Mouse (Mus musculus) embryonic facial prominence, embryonic 10.5 days (tissue): Measurements from ENCODE around the gene Cd9. TPM values are rescaled to one million over a fixed set of nuclear protein-coding genes. Genes with fewer than 3 reads are reported as not detected.

ENCODE experiments used
- DNase-seq: peaks from one replicate; pipeline ENCODE4 v3.0.0-alpha.2; 2017; ENCODE audit warnings: low spot score
- H3K27ac ChIP-seq: fragments of 300-500 bp; sonication (generic); replicated peaks from 2 replicates; pipeline ENCODE4 v1.5.1; 2016; ENCODE audit warnings: mild to moderate bottlenecking
- H3K27me3 ChIP-seq: fragments of 300-500 bp; sonication (generic); replicated peaks from 2 replicates; pipeline ENCODE4 v1.6.1; 2016; ENCODE audit warnings: low read depth, mild to moderate bottlenecking; ENCODE audit not compliant: poor library complexity, severe bottlenecking
- H3K36me3 ChIP-seq: fragments of 300-500 bp; sonication (generic); replicated peaks from 2 replicates; pipeline ENCODE4 v1.6.1; 2016; ENCODE audit warnings: mild to moderate bottlenecking, moderate library complexity
- H3K4me1 ChIP-seq: fragments of 300-500 bp; sonication (generic); 2 replicates; pipeline ENCODE4 v1.6.1; 2016
- H3K4me3 ChIP-seq: fragments of 300-500 bp; sonication (generic); 2 replicates; pipeline ENCODE4 v1.5.1; 2016; ENCODE audit warnings: mild to moderate bottlenecking, moderate library complexity
- H3K9me3 ChIP-seq: fragments of 300-500 bp; sonication (generic); 2 replicates; pipeline ENCODE4 v1.6.1; 2016; ENCODE audit warnings: mild to moderate bottlenecking
- WGBS: fragments of 180-500 bp; shearing (Covaris S2); methylation state at CpG from one replicate; pipeline ENCODE4 v1.1.7; 2016; 5-methylcytosine and 5-hydroxymethylcytosine counted together
- polyA plus RNA-seq: library from polyadenylated mRNA; unstranded; fragments of >200 nt; fragmentation: Nextera tagmentation; extraction: Ambion mirVana; gene quantifications from 2 replicates; pipeline ENCODE4 v1.2.1, GENCODE M21; 2016

Cd9 gene
- polyA plus RNA-seq, 1 experiment from 2014 or later = 36.2 TPM

DNA sequence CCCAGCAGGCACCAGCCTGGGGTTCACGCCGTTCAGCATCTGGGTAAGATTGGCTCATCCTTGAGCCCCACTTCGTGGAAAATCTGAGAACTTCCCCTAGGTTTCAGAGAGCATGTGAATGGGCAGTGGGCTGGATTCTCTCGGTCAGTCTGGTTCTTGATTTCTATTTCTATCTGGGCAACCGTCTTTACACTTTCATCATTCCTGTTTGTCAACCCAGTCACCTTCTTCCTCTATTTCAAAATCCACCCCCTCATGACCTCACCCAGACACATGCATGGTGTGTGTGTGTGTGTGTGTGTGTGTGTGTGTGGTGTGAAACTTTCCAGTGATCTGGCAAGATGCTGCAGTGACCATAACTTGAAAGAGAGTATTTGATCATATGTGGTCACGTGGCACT lies 49.2 kb downstream of the Cd9 start:
- Histone ChIP-seq H3K36me3 (no peaks in the 10 kb centered on the region), H3K27me3 (no peaks in the 10 kb centered on the region), H3K4me1 (peaks cover 15% of the 10 kb centered on the region), H3K27ac (no peak overlapping the region), H3K4me3 (no peak overlapping the region), H3K9me3 (no peaks in the 10 kb centered on the region)
- 86% methylated on average over 6 of the region's 6 CpGs for WGBS
- DNase-seq = no peak

DNA sequence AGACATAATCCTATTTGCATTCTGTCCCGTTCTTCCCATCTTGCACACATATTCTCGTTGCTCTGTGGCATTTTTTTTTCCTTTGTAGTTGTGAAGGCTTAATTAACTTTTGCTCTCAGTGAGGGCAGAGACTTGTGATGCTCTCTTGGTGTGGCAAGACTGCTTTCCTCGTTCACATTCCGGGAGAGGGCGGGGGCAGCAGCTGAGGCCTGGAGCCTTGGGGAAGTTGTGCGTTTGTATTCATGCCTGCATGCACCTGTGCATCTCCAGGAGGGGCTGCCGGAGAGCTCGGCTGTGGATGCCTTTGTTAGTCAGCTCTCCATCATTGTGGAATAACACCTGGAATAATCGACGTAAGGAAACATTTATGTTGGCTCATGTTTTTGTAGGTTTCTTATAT lies 52.0 kb downstream of the Cd9 start:
- no peak for DNase-seq
- no peaks in the 10 kb centered on the region for H3K36me3 ChIP-seq
- no peaks in the 10 kb centered on the region for H3K27me3 ChIP-seq
- no peak overlapping the region for H3K27ac ChIP-seq
- 70% methylated on average over 10 of the region's 10 CpGs for WGBS
- no peak overlapping the region for H3K4me3 ChIP-seq
- peaks cover 10% of the 10 kb centered on the region for H3K4me1 ChIP-seq
- H3K9me3 ChIP-seq = no peaks in the 10 kb centered on the region

DNA sequence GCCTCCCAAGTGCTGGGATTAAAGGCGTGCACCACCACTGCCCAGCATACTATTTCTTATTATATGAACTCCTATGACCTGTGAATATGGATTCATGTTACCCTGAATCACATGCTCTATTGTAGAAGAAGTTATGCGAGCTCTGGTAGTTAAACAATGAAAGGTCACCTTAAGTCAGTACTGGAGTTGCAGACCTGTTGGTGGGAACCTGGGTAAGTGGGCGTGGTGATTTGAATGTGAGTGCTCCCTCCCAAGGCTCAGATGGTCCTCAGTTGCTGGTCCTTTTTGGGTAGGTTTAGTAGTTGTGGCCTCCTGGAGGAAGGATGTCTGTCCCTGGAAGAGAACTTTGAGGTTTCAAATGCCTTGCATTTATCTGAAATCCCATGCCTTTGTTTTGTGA lies 57.8 kb downstream of the Cd9 start:
- H3K27me3 ChIP-seq = 0 out of 2 replicates have a peak, but pooled peaks cover 6% of the 10 kb centered on the region
- WGBS = 92% methylated on average over 3 of the region's 3 CpGs
- peaks cover 7% of the 10 kb centered on the region; the same call in 1 of the 2 replicates for H3K4me1 ChIP-seq
- H3K4me3 ChIP-seq = no peak overlapping the region
- DNase-seq = no peak
- no peaks in the 10 kb centered on the region for H3K9me3 ChIP-seq
- H3K27ac ChIP-seq = no peak overlapping the region
- no peaks in the 10 kb centered on the region for H3K36me3 ChIP-seq

DNA sequence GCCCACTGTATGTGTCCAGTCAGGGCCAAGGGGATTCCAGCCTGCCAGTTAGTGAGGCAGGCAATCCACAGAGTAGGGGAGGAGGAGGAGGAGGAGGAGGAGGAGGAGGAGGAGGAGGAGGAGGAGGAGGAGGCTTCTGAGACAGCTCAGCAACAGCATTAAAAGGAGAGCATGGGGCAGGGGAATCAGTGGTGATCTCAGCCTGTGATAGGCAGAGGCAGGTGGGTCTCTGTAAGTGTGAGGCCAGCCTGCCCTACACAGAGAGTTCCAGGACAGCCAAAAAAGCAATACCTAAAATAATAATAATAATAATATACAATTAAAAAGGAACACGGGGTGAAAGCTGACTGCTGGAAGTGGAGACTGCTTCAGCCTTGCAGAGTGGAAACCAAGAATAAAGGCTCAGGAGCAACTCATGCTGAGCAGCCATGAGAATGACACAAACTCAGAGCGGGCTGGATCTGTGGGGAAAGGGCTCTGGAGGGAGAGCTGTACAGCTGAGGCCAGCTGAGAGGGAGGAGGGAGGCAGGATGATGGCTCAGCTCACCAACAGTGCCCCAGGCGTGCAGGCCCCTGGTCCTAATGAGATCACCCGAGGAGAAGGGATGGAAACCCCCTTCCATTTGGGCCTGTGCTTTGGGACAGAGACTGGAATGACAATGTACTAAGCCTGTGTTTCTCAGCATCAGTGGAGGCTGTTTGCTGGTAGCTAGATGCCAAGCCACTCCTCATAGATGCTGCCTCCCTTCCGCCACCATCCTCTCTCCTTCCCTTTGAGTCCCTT lies 59.7 kb downstream of the Cd9 start:
- peaks cover 16% of the 10 kb centered on the region for H3K4me1 ChIP-seq
- H3K4me3 ChIP-seq = no peak overlapping the region
- H3K27ac ChIP-seq = no peak overlapping the region
- DNase-seq = no peak
- no peaks in the 10 kb centered on the region for H3K36me3 ChIP-seq
- whole genome bisulfite sequencing = 56% methylated on average over 5 of the region's 5 CpGs
- 0 out of 2 replicates have a peak, but pooled peaks cover 6% of the 10 kb centered on the region for H3K27me3 ChIP-seq
- no peaks in the 10 kb centered on the region for H3K9me3 ChIP-seq

DNA sequence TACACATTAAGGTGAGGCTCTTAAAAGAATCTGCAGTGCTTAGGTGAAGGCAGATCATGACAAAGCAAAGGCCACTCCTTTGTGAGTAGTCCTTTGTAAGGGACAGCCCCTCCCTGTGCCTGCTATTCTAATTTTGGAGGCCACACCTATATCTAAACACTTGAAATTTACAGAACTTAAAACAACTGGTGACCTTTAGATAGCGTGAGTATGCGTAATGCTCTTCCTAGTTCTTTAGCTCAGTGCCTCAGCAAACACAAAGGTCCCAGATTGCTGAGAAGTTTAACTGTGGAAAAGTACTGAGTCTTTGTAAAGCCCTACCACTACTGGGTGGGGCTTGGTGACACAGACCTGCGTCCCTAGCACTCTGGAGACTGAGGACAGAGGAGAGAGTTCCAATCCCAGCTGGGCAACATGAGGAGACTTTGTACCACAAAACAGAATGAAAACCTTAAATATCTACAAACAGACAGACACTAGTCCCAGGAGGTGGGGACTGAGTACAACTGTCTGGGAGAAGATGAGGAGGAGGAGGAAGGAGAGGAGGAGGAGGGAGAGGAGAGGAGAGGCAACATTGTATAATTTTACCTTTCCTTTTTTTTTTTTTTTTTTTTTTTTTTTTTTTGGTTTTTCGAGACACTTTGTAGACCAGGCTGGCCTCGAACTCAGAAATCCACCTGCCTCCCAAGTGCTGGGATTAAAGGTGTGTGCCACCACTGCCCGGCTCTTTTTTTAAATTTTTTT lies 60.7 kb downstream of the Cd9 start:
- DNase-seq = no peak
- Histone ChIP-seq H3K36me3 (no peaks in the 10 kb centered on the region), H3K27ac (no peak overlapping the region), H3K27me3 (0 out of 2 replicates have a peak, but pooled peaks cover 8% of the 10 kb centered on the region), H3K4me1 (peaks cover 16% of the 10 kb centered on the region), H3K9me3 (no peaks in the 10 kb centered on the region), H3K4me3 (no peak overlapping the region)
- 81% methylated on average over 6 of the region's 6 CpGs for WGBS

DNA sequence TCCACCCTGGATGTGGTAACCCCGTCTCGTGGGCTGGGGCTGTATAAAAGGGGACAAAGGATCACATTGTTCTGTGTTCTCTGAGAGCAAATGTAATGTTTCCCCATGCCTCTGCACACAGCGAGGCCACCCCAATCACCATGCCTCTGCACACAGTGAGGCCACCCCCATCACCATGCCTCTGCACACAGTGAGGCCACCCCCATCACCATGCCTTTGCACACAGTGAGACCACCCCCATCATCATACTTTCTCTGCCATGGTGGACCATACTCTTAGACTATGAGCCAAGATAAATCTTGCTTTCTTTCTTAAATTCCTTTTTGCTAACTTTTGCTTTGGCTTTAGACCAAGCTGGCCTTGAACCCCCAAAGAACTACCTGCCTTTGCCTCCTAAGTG lies 61.3 kb downstream of the Cd9 start:
- peaks cover 16% of the 10 kb centered on the region for H3K4me1 ChIP-seq
- H3K27ac ChIP-seq = no peak overlapping the region
- DNase-seq = no peak
- no peaks in the 10 kb centered on the region for H3K36me3 ChIP-seq
- 0 out of 2 replicates have a peak, but pooled peaks cover 9% of the 10 kb centered on the region for H3K27me3 ChIP-seq
- no peaks in the 10 kb centered on the region for H3K9me3 ChIP-seq
- H3K4me3 ChIP-seq = no peak overlapping the region
- 41% methylated on average over 3 of the region's 3 CpGs for WGBS

DNA sequence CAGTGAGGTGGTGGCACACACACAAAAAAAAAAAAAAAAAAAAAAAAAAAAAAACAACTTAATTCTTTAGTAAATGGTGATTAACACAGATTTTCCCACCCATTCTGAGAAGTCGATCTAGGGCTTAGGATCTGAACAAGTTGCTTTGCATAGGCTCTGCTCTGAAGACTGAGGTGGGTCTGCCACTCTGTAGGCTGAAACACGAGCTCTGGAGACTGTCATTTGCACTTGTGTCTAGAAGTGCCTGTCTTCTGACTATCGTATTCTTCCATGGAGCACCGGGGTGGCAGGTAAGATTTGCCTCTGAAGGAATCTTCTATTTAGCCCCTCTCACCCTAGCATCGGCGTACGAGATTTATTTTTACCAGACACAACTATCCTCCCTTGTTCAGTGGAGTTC lies 62.1 kb downstream of the Cd9 start:
- Histone ChIP-seq H3K9me3 (no peaks in the 10 kb centered on the region), H3K4me1 (peaks cover 19% of the 10 kb centered on the region), H3K4me3 (no peak overlapping the region), H3K27me3 (0 out of 2 replicates have a peak, but pooled peaks cover 9% of the 10 kb centered on the region), H3K36me3 (no peaks in the 10 kb centered on the region), H3K27ac (no peak overlapping the region)
- no peak for DNase-seq
- WGBS = 79% methylated on average over 7 of the region's 7 CpGs

DNA sequence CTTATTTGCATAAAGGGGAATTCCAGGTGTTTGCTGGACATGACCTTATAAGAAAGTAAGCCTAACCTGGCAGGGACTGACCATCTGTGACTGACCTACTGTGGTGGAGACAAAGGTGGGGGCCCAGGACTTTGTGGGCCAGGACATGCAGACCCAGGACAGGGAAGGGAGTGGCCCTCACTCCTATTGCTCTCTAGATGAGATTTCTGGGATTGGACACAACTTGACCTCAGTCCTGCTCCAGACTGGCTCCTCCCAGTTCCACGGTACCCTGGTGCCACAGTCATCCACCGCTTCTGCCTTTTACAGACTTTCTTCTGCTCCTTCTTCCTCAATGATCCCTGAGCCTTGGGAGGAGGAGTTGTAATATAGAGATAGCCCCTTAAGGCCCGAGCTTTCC lies 63.6 kb downstream of the Cd9 start:
- H3K9me3 ChIP-seq = no peaks in the 10 kb centered on the region
- H3K4me1 ChIP-seq = peaks cover 31% of the 10 kb centered on the region
- H3K4me3 ChIP-seq = no peak overlapping the region
- H3K27ac ChIP-seq = no peak overlapping the region
- no peak for DNase-seq
- H3K27me3 ChIP-seq = 0 out of 2 replicates have a peak, but pooled peaks cover 9% of the 10 kb centered on the region
- no peaks in the 10 kb centered on the region for H3K36me3 ChIP-seq
- WGBS = 62% methylated on average over 3 of the region's 3 CpGs

DNA sequence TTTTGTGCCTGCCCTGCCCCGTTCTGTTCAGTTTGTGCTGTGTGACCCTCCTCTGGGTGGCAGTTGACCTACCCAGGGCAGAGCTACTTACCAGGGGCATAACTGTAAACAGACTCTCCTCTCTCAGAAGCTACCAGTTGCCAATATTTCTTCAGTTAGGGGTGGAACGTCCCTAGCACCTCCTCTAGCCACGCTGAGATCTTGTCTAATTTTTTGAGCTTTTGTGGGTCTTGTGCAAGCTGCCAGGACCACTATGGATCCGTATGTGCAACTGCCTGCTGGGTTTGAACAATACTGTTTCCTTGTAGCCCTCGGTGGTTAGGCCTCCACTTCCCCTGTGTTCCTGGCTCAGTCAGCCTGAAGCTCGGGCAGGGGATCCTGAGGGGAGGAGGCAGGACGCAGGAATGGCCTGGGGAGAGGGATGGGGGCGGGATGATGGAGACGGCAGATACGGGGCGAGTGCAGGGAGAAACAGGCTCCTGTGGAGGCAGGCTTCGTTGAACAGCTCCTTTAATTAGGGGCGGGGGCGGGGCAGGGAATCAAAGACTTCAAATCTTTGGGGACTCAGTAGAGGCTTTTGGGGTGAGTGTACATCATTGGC lies 64.1 kb downstream of the Cd9 start:
- H3K4me1 ChIP-seq = peaks cover 31% of the 10 kb centered on the region
- WGBS = 7% methylated on average over 14 of the region's 14 CpGs
- H3K36me3 ChIP-seq = no peaks in the 10 kb centered on the region
- H3K27ac ChIP-seq = peak overlapping the region; percentile 59; the same call in 1 of the 2 replicates
- H3K9me3 ChIP-seq = no peaks in the 10 kb centered on the region
- 0 out of 2 replicates have a peak, but pooled peaks cover 9% of the 10 kb centered on the region for H3K27me3 ChIP-seq
- H3K4me3 ChIP-seq = no peak overlapping the region
- DNase-seq = peak; percentile 50

DNA sequence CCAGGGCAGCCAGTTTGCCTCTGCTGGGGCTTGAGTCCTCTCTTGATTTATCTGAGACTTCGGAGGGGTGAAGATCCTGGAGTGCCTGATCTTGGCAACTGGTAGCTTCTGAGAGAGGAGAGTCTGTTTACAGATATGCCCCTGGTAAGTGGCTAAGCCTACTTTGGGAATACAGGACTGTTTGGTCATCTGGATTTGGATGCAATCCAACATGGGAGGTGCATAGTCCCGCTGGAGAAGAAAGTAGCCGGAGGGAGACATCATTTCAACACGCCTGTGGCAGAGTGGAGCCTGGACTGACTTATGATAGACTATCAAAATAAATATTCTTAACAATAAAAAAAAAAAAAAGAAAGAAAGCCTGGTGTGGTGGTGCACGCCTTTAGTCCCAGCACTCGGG lies 64.8 kb downstream of the Cd9 start:
- no peaks in the 10 kb centered on the region for H3K9me3 ChIP-seq
- H3K36me3 ChIP-seq = no peaks in the 10 kb centered on the region
- no peak overlapping the region for H3K4me3 ChIP-seq
- H3K27ac ChIP-seq = no peak overlapping the region
- H3K4me1 ChIP-seq = peaks cover 32% of the 10 kb centered on the region
- DNase-seq = no peak
- 0 out of 2 replicates have a peak, but pooled peaks cover 11% of the 10 kb centered on the region for H3K27me3 ChIP-seq
- 93% methylated on average over 6 of the region's 6 CpGs for WGBS

DNA sequence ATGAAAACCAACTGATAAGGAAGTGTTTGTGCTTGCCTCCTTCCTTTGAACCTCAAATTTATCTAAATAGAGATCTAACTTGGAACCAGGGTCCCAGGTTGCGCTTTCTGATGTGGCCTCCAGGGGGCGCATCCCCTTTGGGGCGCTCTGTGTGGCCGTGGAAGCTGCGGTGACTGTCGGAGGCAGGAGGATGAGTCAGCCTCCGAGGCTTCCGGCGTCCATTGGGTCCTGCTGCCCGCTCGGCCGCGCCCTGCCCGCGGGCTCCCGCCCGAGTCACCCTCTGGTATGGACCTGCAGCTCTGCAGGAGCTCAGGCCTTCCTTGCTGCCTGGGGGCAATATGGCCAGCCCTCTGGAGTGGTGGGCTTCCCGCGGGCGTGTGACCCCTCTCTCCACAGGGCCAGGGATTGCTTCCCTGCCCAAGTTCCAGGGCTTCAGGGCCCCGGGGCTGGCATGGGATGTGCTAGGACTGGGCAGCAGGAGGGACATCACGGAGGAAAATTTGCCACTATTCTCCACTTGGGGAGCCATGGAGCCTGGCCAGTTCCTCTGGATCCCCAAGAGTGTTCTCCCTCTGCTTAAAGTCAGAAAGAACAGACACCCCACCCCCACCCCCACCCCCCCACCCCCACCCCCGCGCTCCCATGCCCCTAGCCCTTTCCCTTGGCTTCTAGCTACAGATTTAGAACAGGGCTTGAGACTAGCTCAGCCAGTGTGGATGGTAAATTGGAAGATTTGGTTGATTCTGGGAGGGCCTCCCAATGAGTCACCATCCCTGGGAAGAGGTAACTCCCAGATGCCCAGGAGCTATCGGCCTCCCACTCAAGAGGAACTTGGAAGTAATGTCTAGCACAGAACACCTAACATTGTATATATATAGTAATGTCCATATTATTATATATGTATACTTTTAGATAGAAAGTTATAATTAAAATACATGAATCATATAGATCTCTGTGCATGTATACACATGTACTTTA lies 67.9 kb downstream of the Cd9 start:
- 3% methylated on average over 25 of the region's 25 CpGs for WGBS
- peaks cover 25% of the 10 kb centered on the region for H3K27me3 ChIP-seq
- H3K36me3 ChIP-seq = no peaks in the 10 kb centered on the region
- peaks cover 50% of the 10 kb centered on the region for H3K4me1 ChIP-seq
- peak overlapping the region; percentile 90 for H3K27ac ChIP-seq
- H3K9me3 ChIP-seq = no peaks in the 10 kb centered on the region
- DNase-seq = peak; percentile 87
- peak overlapping the region; percentile 66 for H3K4me3 ChIP-seq
